In the genomic region with DNA sequence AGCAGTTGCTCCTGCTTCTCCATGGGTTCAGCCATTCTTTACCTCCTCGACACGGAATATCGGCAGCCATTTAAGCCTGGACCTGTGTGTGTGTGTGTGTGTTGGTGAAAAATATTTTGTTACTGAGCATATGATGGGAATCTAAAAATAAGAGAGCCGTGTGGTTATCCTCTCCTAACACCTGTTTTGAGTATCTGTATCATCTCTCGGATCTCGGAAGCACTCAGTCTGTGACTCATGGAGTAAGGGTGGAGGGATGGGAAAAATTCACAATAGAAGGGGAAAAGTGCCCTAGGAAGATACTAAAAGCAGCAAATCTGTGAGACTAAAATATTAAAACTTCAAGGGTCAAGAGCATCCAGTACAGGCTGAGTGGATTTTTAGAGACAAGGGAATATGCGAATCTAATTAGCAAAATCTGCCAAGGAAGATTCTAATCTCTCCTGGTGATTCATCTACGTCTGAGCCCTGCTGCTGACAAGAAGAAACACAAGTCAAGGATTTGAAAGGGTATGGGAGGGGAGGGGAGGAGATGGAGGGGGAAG, we compare ENCODE assay signal across 25 mouse cellular contexts.
"Had no signal": no experiment of that assay in that cellular context is flagged by ENCODE, and none has a peak within 500 bp of the region (broad histone marks: within the 10 kb centered on the region; RNA-seq: fewer than 3 reads in every experiment).

No protein-coding gene starts in this region.

- H3K9me3 ChIP-seq: limb, embryonic 10.5 days; limb, embryonic 13.5 days; liver, embryonic 12.5 days; liver, embryonic 15.5 days; lung, embryonic 15.5 days; midbrain, embryonic 13.5 days had no signal

- ATAC-seq: liver, embryonic 12.5 days; midbrain, embryonic 13.5 days; midbrain, embryonic 16.5 days had no signal

- H3K27me3 ChIP-seq: limb, embryonic 13.5 days; liver, embryonic 12.5 days; liver, embryonic 15.5 days; lung, embryonic 15.5 days; megakaryocyte, embryonic 14.5 days; midbrain, embryonic 13.5 days had no signal

- H3K36me3 ChIP-seq: limb, embryonic 10.5 days; limb, embryonic 13.5 days; liver, embryonic 12.5 days; liver, embryonic 15.5 days; lung, embryonic 15.5 days; midbrain, embryonic 10.5 days; midbrain, embryonic 13.5 days had no signal

- H3K4me1 ChIP-seq: limb, embryonic 13.5 days; liver, embryonic 12.5 days; liver, embryonic 15.5 days; lung, embryonic 15.5 days; megakaryocyte, embryonic 14.5 days had no signal

- H3K4me2 ChIP-seq: limb, embryonic 13.5 days; liver, embryonic 12.5 days; liver, embryonic 15.5 days; lung, embryonic 15.5 days; midbrain, embryonic 13.5 days had no signal

- H3K4me3 ChIP-seq: layer of hippocampus, adult 2 months; limb, embryonic 10.5 days; limb, embryonic 13.5 days; liver, embryonic 12.5 days; liver, embryonic 15.5 days; lung, embryonic 15.5 days; megakaryocyte, embryonic 14.5 days; midbrain, embryonic 10.5 days; midbrain, embryonic 13.5 days had no signal

- DNase-seq: kidney, adult 9 months; kidney, postnatal 14 days; layer of hippocampus, adult 9-11 months; layer of hippocampus, postnatal 36 days; liver; lung, adult 18-20 months; lung, postnatal 10 days; lung, postnatal 36 days; right cerebral cortex, adult 18-20 months; right cerebral cortex, postnatal 14 days; right cerebral cortex, postnatal 4 days; thymus, adult 2 months; thymus, postnatal 14 days; thymus, postnatal 4 days had no signal

- H3K9ac ChIP-seq: limb, embryonic 13.5 days; liver, embryonic 12.5 days; liver, embryonic 15.5 days; lung, embryonic 15.5 days; midbrain, embryonic 13.5 days had no signal

- H3K27ac ChIP-seq: layer of hippocampus, adult 2 months; limb, embryonic 10.5 days; limb, embryonic 13.5 days; liver, embryonic 12.5 days; liver, embryonic 15.5 days; lung, embryonic 15.5 days; midbrain, embryonic 10.5 days; midbrain, embryonic 13.5 days; stomach, postnatal 0 days had no signal
